Mouse (Mus musculus) thymus, adult 2 months (tissue): ENCODE data around the gene Fbxl16. TPM values are rescaled to one million over a fixed set of nuclear protein-coding genes. Genes with fewer than 3 reads are reported as not detected.

ENCODE experiments used
- DNase-seq: peaks from one replicate; pipeline ENCODE4 v3.0.0; 2021
- H3K27ac ChIP-seq: fragments of 200-500 bp; 2 replicates; pipeline ENCODE4 v1.5.1; 2012; ENCODE audit warnings: low read length, control low read depth; ENCODE audit not compliant: control insufficient read depth, insufficient read depth
- H3K27me3 ChIP-seq: fragments of 200-500 bp; 2 replicates; pipeline ENCODE4 v1.6.1; 2012; ENCODE audit warnings: mild to moderate bottlenecking, low read length, moderate library complexity, mixed read lengths; ENCODE audit not compliant: control insufficient read depth, insufficient read depth
- H3K36me3 ChIP-seq: fragments of 200-500 bp; 2 replicates; pipeline ENCODE4 v1.6.1; 2012; ENCODE audit warnings: mild to moderate bottlenecking, low read length, moderate library complexity; ENCODE audit not compliant: control insufficient read depth, insufficient read depth
- H3K4me1 ChIP-seq: fragments of 200-500 bp; replicated peaks from 2 replicates; pipeline ENCODE4 v1.6.1; 2012; ENCODE audit warnings: low read length; ENCODE audit not compliant: control insufficient read depth, insufficient read depth
- H3K4me3 ChIP-seq: fragments of 200-500 bp; 2 replicates; pipeline ENCODE4 v1.5.1; 2012; ENCODE audit warnings: mild to moderate bottlenecking, low read length, control low read depth, moderate library complexity; ENCODE audit not compliant: control insufficient read depth, insufficient read depth
- CTCF ChIP-seq: fragments of 200-500 bp; IDR thresholded peaks from 2 replicates; pipeline ENCODE4 v1.5.1; 2012; ENCODE audit warnings: mild to moderate bottlenecking, control low read depth, low read length, moderate library complexity, borderline replicate concordance; ENCODE audit not compliant: control insufficient read depth, poor library complexity, insufficient read depth; ENCODE audit errors: extremely low read depth
- POLR2A ChIP-seq: fragments of 200-500 bp; IDR thresholded peaks from 2 replicates; pipeline ENCODE4 v1.6.1; 2012; ENCODE audit warnings: mild to moderate bottlenecking, low read length, control low read depth, moderate library complexity; ENCODE audit not compliant: control insufficient read depth, poor library complexity, insufficient read depth; ENCODE audit errors: extremely low read depth
- WGBS: fragments of 180-500 bp; shearing (Covaris S2); methylation state at CpG from one replicate; pipeline ENCODE4 v1.1.7; 2018; 5-methylcytosine and 5-hydroxymethylcytosine counted together
- polyA plus RNA-seq: library from polyadenylated mRNA; depleted of rRNA; stranded (reverse); fragments of >200 nt; gene quantifications from 2 replicates; pipeline ENCODE4 v1.2.3, GENCODE M21; 2012

Fbxl16 gene
- polyA plus RNA-seq, 1 experiment, result 0.61 TPM

- H3K27ac ChIP-seq, result no peak overlapping the region
- H3K36me3 ChIP-seq, result peaks cover 36% of the 10 kb centered on the region
- H3K4me3 ChIP-seq, result no peak overlapping the region
- 93% methylated on average over 4 of the region's 4 CpGs for whole genome bisulfite sequencing
- TF ChIP-seq POLR2A (no peak), CTCF (no peak)
- DNase-seq, result no peak
- no peaks in the 10 kb centered on the region for H3K27me3 ChIP-seq
- H3K4me1 ChIP-seq, result peaks cover 36% of the 10 kb centered on the region
Measured at GRCm38 (mm10) chr17:25838904-25839303, 30.0 kb downstream of the Fbxl16 start.

GRCm38 (mm10) chr17:25839455-25840235, 30.8 kb downstream of the Fbxl16 start:
- Histone ChIP-seq H3K27me3 (no peaks in the 10 kb centered on the region), H3K4me1 (peaks cover 28% of the 10 kb centered on the region), H3K27ac (no peak overlapping the region), H3K36me3 (peaks cover 36% of the 10 kb centered on the region), H3K4me3 (no peak overlapping the region)
- TF ChIP-seq CTCF (no peak), POLR2A (no peak)
- no peak for DNase-seq
- WGBS, result 94% methylated on average over 14 of the region's 14 CpGs

DNA sequence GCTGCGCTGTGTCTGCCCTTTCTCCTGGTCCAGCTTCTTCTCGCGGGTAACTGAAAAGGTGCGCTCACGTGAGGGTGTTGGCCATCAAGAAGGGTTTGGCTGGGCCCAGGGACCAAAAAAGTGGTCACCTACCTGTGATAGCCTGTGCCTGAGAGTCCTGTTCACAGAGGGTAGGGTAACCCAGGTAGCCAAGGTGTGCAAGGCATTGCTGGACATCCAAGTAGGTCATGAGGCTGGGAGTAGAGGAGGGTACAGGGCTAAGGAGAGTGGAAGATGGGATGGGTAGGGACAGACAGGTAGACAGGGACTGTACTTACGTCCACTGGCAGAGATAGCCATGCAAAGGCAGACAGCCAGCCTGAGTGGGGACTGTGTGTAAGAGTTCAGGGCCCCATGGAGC, 31.6 kb downstream of the Fbxl16 start:
- Histone ChIP-seq H3K36me3 (peaks cover 36% of the 10 kb centered on the region), H3K27me3 (no peaks in the 10 kb centered on the region), H3K4me1 (peaks cover 33% of the 10 kb centered on the region), H3K4me3 (no peak overlapping the region), H3K27ac (no peak overlapping the region)
- WGBS, result 99% methylated on average over 6 of the region's 6 CpGs
- no peak for DNase-seq
- TF ChIP-seq CTCF (no peak), POLR2A (no peak)

- WGBS, result 97% methylated on average over 22 of the region's 22 CpGs
- Histone ChIP-seq H3K4me1 (peaks cover 31% of the 10 kb centered on the region), H3K27ac (no peak within 1 kb of the TSS), H3K36me3 (peaks cover 36% of the 10 kb centered on the region), H3K27me3 (no peaks in the 10 kb centered on the region), H3K4me3 (no peak within 1 kb of the TSS)
- TF ChIP-seq CTCF, result no peak
- TF ChIP-seq POLR2A, result no peak
- DNase-seq, result no peak
Measured at GRCm38 (mm10) chr17:25841117-25841880, 32.4 kb downstream of the Fbxl16 start, which contains the start of gene Gm20683. Gene Gm20683 (minus strand): TSS chr17:25841763.

- Histone ChIP-seq H3K36me3 (peaks cover 36% of the 10 kb centered on the region), H3K27ac (no peak overlapping the region), H3K4me1 (peaks cover 19% of the 10 kb centered on the region), H3K4me3 (no peak overlapping the region), H3K27me3 (no peaks in the 10 kb centered on the region)
- TF ChIP-seq CTCF (no peak), POLR2A (no peak)
- DNase-seq, result no peak
- 95% methylated on average over 3 of the region's 3 CpGs for WGBS
Measured at GRCm38 (mm10) chr17:25842509-25842908, 33.6 kb downstream of the Fbxl16 start.

DNA sequence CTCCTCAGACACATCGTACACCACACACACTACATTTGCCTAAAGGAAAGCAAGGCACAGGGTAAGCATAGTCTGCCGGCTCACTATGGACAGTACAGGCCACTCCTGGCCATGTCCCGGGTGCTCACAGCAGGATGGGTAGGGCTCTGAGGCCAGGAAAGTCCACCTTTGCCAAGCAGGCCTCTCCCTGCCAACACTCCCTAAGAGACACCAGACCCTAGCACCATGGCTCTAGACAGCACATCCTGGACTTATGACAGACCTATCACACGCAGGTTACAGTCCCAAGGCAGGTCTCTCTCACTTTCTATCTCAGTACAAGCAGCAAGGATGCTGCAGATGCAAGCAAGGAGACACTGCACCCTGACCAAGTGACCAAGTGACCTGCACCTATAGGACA, 34.2 kb downstream of the Fbxl16 start:
- peaks cover 35% of the 10 kb centered on the region for H3K36me3 ChIP-seq
- H3K27ac ChIP-seq, result no peak overlapping the region
- DNase-seq, result no peak
- H3K4me3 ChIP-seq, result no peak overlapping the region; the same call in 1 of the 2 replicates
- no peaks in the 10 kb centered on the region for H3K27me3 ChIP-seq
- 90% methylated on average over 4 of the region's 4 CpGs for WGBS
- peaks cover 17% of the 10 kb centered on the region for H3K4me1 ChIP-seq
- TF ChIP-seq POLR2A (no peak), CTCF (no peak)
